Mouse (Mus musculus) kidney, adult 18-20 months (tissue): ENCODE measurements around the gene Mcm2.
A peak's percentile ranks its signal among the peaks of the same experiment; 100 is the strongest.

Experiments
- DNase-seq: peaks from one replicate; pipeline ENCODE4 v3.0.0; 2021

The Mcm2 gene

GRCm38 (mm10) chr6:88843781-88844725, 54.5 kb downstream of the Mcm2 start:
- no peak for DNase-seq

GRCm38 (mm10) chr6:88843241-88843640, 55.3 kb downstream of the Mcm2 start:
- DNase-seq: no peak

DNA sequence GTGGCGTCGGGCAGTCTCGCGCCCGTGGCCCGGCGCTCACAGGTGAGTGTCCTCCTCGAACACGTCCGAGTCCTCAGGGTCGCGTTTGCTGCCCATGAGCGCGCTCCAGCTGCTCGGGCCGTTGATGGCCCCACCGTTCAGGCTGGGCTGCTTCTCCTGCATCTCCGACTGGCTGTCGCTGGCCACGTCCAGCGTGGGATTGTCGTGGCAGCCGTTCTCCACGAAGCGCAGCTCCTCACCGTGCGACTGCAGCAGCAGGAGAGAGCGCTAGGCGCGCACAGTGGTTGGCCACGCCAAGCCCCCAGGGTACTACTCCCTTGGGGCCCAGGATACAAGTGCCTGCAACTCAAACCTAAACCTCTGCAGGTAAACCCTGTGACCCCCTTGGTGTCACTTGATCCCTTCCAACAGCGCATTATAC, 55.8 kb downstream of the Mcm2 start:
- DNase-seq: no peak

GRCm38 (mm10) chr6:88841781-88842689, 56.5 kb downstream of the Mcm2 start, which contains the start of gene Abtb1:
Gene Abtb1, minus strand, starts transcription at chr6:88841984.
- DNase-seq: peak; percentile 100

DNA sequence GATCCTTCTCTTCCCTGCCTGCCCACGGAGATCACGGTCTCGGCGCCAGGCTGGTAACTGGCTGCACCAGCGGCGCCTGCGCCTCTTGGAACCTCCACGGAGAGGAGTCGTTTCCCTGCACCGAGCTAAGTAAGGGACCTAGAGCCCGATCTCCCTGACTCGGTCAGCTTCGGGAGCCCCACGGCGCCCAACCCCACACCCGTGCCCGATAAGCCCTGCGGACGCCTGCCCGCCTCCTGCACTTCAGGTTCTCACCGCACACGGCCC, 57.1 kb downstream of the Mcm2 start:
- DNase-seq: no peak

DNA sequence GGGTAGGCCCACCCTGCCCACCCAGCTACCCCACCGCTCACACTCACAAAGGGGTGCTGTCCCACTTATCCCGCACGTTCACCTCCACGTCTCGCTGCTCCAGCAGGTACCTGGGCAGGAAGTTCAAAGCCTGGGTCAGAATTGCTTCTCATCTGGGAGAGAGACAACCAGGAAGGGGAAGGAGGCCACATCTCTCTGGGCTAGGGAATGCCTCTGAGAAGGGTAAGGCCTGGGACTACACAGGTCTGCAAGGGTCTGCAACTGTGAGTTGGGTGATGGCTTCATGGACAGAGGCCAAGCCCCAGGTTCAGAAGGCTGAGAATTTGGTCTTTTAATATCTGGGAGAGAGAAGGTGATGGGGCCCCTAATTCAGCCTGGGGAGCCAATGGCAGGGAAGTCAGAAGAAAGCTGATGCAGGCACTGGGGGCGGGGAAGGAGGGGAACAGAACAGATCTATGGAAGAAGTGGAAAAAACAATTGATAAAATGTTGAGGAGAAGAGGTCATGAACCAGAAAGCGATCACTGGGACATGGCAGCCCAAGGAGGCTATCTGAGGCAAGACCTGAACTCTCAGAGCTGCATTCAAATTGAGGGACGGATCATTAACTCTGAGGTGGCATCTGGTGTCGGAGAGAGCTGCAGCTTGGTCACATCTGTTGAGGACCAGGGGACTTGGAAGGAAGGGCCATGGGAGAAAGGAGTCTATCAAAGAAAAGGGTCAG, 57.6 kb downstream of the Mcm2 start:
- DNase-seq: no peak

DNA sequence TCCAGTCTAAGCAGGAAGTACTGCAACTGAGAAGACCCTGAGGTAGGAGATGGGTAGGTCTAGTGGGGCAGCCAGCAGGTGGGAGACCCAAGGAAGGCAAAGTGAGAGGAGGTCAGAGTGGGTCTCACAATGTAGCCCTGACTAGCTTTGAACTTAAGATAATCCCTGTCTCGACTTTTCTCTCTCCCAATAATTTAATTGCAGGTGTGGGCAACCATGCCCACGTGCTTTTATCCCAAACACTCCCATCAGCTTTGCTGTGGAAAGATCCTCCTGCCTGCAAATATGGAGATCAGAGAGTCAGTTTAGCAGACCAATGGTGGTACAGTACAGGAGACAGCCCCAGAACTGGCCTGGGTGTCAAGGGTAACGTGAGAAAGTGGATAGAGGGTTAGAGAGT, 58.4 kb downstream of the Mcm2 start:
- DNase-seq: no peak

DNA sequence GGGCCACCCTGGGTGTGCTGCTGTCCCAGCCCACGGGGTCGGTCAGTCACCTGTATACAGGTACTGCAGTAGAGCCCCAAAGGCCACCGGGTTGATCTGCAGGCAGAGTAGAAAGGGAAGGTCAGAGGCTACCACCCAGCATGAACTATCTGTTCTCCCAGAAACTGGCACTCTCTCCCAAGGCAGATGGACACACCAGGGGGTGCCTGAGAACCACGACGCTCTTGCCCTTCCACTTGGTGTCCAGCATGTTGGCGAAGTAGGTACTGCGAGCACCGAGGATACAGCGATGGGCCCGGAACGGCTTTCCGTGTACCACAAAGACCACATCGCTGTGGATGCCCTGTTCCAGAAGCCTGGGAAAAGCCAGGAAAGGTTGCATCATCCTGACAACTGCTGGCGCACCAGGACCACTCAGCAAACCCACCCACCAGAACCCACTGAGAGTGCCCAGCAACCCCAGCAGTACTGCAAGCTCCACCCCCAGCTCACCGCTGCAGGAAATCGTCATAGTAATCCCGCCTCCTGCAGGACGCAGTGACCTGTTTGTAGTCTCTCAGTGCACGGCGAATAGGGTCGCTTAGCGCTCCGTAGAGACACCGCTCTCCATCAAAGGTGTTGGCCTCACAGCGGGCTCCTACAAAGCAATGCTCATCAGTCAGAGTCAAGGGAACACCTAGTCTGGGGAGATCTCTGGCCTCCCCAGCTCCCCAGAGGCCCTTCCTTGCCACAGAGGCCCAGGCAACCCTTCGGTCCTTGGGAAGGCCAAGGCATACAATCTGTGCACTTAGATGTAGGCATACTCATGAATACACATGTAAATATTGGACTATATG, 59.2 kb downstream of the Mcm2 start:
- DNase-seq: no peak

GRCm38 (mm10) chr6:88838613-88839012, 60.0 kb downstream of the Mcm2 start:
- DNase-seq: no peak

GRCm38 (mm10) chr6:88837999-88838398, 60.6 kb downstream of the Mcm2 start:
- DNase-seq: no peak

DNA sequence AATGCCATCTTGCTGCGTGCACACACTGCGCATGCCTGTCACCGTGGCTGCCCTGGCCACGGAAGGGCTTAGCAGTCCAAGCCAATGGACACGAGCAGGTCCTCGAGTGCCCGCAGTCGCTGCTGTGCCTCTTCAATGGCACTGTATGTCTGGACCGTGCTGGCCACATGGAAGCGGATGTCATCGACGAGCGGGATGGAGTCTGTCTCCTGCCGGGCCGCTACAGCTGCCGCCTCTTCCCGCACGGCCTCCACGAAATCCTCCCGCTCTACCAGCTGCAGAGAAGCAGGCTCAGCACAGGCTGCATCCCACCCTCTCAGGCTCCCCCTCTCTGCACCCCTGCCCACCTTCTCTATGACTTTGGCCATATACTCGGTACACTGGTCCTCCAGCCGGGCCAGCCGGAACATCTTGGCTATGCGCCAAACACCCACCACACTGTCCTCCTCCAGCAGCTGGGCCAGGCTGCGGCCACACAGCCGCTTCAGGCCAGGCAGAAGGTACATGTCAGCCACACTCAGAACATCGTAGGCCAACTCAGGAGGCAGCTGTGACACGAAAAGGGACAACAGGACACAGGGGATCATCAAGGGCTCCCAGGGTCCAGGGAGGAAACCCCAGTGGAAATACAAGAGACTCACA, 62.3 kb downstream of the Mcm2 start:
- DNase-seq: no peak

GRCm38 (mm10) chr6:88835047-88835446, 63.5 kb downstream of the Mcm2 start:
- DNase-seq: no peak
